Mouse (Mus musculus): Measurements from ENCODE around the gene Sdccag8. TPM values are rescaled to one million over a fixed set of nuclear protein-coding genes. Genes with fewer than 3 reads are reported as not detected.

The Sdccag8 gene
- 10 to 100 TPM; 14.3 to 16.4 TPM for total RNA-seq (2021)

GRCm38 (mm10) chr1:176814591-176815062 is at the start of gene Sdccag8:
Sdccag8 (plus strand) TSS chr1:176814660.
- intact Hi-C loops (cut with DNase I), result no loop called here
- DNase-seq (ENCODE audit: low spot score in 2 of 2), result peak; percentile 93 to 99

- DNase-seq (ENCODE audit: low spot score in 2 of 2), result no peak
- intact Hi-C loops (cut with DNase I), result no loop called here
These were observed 39.9 kb upstream of the Sdccag8 start for GRCm38 (mm10) chr1:176774533-176774932.

- intact Hi-C loops (cut with DNase I), result no loop called here
- no peak for DNase-seq (ENCODE audit: low spot score in 2 of 2)
These were observed 25.1 kb upstream of the Sdccag8 start for GRCm38 (mm10) chr1:176789326-176789725.

- intact Hi-C loops (cut with DNase I), result no loop called here
- no peak for DNase-seq (ENCODE audit: low spot score in 2 of 2)
These were observed 22.3 kb upstream of the Sdccag8 start for GRCm38 (mm10) chr1:176792175-176792574.

GRCm38 (mm10) chr1:176798673-176799072 is 15.8 kb upstream of the Sdccag8 start:
- DNase-seq (ENCODE audit: low spot score in 2 of 2), result peak in 1 of 2 experiments; percentile 46
- intact Hi-C loops (cut with DNase I), result no loop called here

- peak; percentile 60 to 71 for DNase-seq (ENCODE audit: low spot score in 2 of 2)
- intact Hi-C loops (cut with DNase I), result no loop called here
These were observed 13.6 kb upstream of the Sdccag8 start for GRCm38 (mm10) chr1:176800728-176801365.

- intact Hi-C loops (cut with DNase I), result no loop called here
- DNase-seq (ENCODE audit: low spot score in 2 of 2), result no peak
These were observed 4.3 kb upstream of the Sdccag8 start for GRCm38 (mm10) chr1:176810161-176810560.

- DNase-seq (ENCODE audit: low spot score in 2 of 2), result no peak
- intact Hi-C loops (cut with DNase I), result no loop called here
These were observed 2.6 kb upstream of the Sdccag8 start for GRCm38 (mm10) chr1:176811892-176812291.

- intact Hi-C loops (cut with DNase I), result no loop called here
- DNase-seq (ENCODE audit: low spot score in 2 of 2), result no peak
These were observed 1.8 kb upstream of the Sdccag8 start for GRCm38 (mm10) chr1:176812491-176813291.

- peak; percentile 81 to 87 for DNase-seq (ENCODE audit: low spot score in 2 of 2)
- intact Hi-C loops (cut with DNase I), result no loop called here
These were observed 996 bp upstream of the Sdccag8 start for GRCm38 (mm10) chr1:176813292-176814035.

- intact Hi-C loops (cut with DNase I), result no loop called here
- DNase-seq (ENCODE audit: low spot score in 2 of 2), result peak; percentile 96 to 97
These were observed 432 bp upstream of the Sdccag8 start, which contains the start of gene Cep170 for GRCm38 (mm10) chr1:176814036-176814420. Cep170 (minus strand) TSS chr1:176814067.

GRCm38 (mm10) chr1:176816728-176817127 is 2.3 kb downstream of the Sdccag8 start:
- intact Hi-C loops (cut with DNase I), result no loop called here
- DNase-seq (ENCODE audit: low spot score in 2 of 2), result no peak

- DNase-seq (ENCODE audit: low spot score in 2 of 2), result no peak
- intact Hi-C loops (cut with DNase I), result no loop called here
These were observed 3.7 kb downstream of the Sdccag8 start for GRCm38 (mm10) chr1:176818147-176818546.

GRCm38 (mm10) chr1:176818763-176819162 is 4.3 kb downstream of the Sdccag8 start:
- intact Hi-C loops (cut with DNase I), result no loop called here
- DNase-seq (ENCODE audit: low spot score in 2 of 2), result no peak

GRCm38 (mm10) chr1:176821929-176822328 is 7.5 kb downstream of the Sdccag8 start:
- intact Hi-C loops (cut with DNase I), result no loop called here

GRCm38 (mm10) chr1:176822949-176823348 is 8.5 kb downstream of the Sdccag8 start:
- DNase-seq (ENCODE audit: low spot score in 2 of 2), result no peak
- intact Hi-C loops (cut with DNase I), result no loop called here

More at GRCm38 (mm10) chr1:176821929-176822328, 7.5 kb downstream of the Sdccag8 start:
- no peak for DNase-seq (ENCODE audit: low spot score in 2 of 2)

GRCm38 (mm10) chr1:176823889-176824288 is 9.4 kb downstream of the Sdccag8 start:
- intact Hi-C loops (cut with DNase I), result no loop called here
- DNase-seq (ENCODE audit: low spot score in 2 of 2), result no peak

- intact Hi-C loops (cut with DNase I), result no loop called here
- no peak for DNase-seq (ENCODE audit: low spot score in 2 of 2)
These were observed 10.2 kb downstream of the Sdccag8 start for GRCm38 (mm10) chr1:176824611-176825010.

GRCm38 (mm10) chr1:176825084-176825483 is 10.6 kb downstream of the Sdccag8 start:
- no peak for DNase-seq (ENCODE audit: low spot score in 2 of 2)
- intact Hi-C loops (cut with DNase I), result no loop called here

- intact Hi-C loops (cut with DNase I), result no loop called here
These were observed 11.7 kb downstream of the Sdccag8 start for GRCm38 (mm10) chr1:176826186-176826585.

More at GRCm38 (mm10) chr1:176826186-176826585, 11.7 kb downstream of the Sdccag8 start:
- no peak for DNase-seq (ENCODE audit: low spot score in 2 of 2)
